Mouse (Mus musculus) bone marrow, adult 2 months (tissue): ENCODE data around the gene AA986860. TPM values are rescaled to one million over a fixed set of nuclear protein-coding genes. Genes with fewer than 3 reads are reported as not detected.
A peak's percentile ranks its signal among the peaks of the same experiment; 100 is the strongest.

ENCODE experiments used
- H3K27ac ChIP-seq: fragments of 200-500 bp; 2 replicates; pipeline ENCODE4 v1.5.1; 2012; ENCODE audit warnings: low read depth, mild to moderate bottlenecking, control low read depth, inconsistent platforms, low read length; ENCODE audit not compliant: control insufficient read depth, poor library complexity, insufficient read depth
- H3K4me1 ChIP-seq: fragments of 200-500 bp; 2 replicates; pipeline ENCODE4 v1.6.1; 2011; ENCODE audit warnings: low read length; ENCODE audit not compliant: control insufficient read depth, insufficient read depth
- H3K4me3 ChIP-seq: fragments of 200-500 bp; replicated peaks from 2 replicates; pipeline ENCODE3; 2011; ENCODE audit warnings: mild to moderate bottlenecking, low read depth, low read length, control low read depth; ENCODE audit not compliant: control insufficient read depth
- CTCF ChIP-seq: fragments of 200-500 bp; IDR thresholded peaks from 2 replicates; pipeline ENCODE4 v1.5.1; 2011; ENCODE audit warnings: low read length, control low read depth; ENCODE audit not compliant: control insufficient read depth, insufficient read depth
- POLR2A ChIP-seq: fragments of 200-500 bp; IDR thresholded peaks from 2 replicates; pipeline ENCODE4 v1.6.1; 2011; ENCODE audit warnings: low read depth, mild to moderate bottlenecking, control low read depth, low read length, borderline replicate concordance; ENCODE audit not compliant: control insufficient read depth
- WGBS: fragments of 180-500 bp; shearing (Covaris S2); methylation state at CpG from one replicate; pipeline ENCODE4 v1.1.7; 2018; 5-methylcytosine and 5-hydroxymethylcytosine counted together
- polyA plus RNA-seq: library from polyadenylated mRNA; stranded (reverse); fragments of >200 nt; gene quantifications from 2 replicates; pipeline ENCODE4 v1.2.4, GENCODE M21; 2011; ENCODE audit warnings: low replicate concordance; ENCODE audit not compliant: missing spikeins, insufficient read depth, insufficient read length

AA986860 gene
- polyA plus RNA-seq, 1 experiment: 1.9 TPM

DNA sequence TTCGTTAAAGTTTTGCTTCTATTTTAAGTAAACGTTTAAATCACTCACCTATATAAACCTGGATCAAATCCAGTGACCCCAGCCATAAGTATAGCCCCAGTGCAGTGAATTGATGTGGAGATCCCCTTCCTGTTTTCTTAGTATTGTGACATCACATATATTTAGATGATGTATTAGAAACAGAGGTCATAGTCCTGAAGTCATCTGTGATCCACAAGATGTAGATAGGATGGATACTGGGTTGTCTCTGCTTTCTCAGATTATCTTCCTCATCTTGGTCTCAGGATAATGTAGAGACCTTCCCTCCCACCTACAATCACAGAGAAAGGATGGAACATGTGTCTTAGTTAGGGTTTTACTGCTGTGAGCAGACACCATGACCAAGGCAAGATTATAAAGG, 2.6 kb upstream of the AA986860 start, which contains the start of gene Pfkfb2:
Pfkfb2 (minus strand) TSS at position 101 of the 400 bp plus-strand sequence.
- Histone ChIP-seq H3K4me3 (no peak within 1 kb of the TSS), H3K4me1 (no peaks in the 10 kb centered on the region; the same call in 1 of the 2 replicates), H3K27ac (no peak within 1 kb of the TSS)
- TF ChIP-seq CTCF (no peak), POLR2A (no peak)
- 69% methylated on average over 2 of the region's 2 CpGs for WGBS

DNA sequence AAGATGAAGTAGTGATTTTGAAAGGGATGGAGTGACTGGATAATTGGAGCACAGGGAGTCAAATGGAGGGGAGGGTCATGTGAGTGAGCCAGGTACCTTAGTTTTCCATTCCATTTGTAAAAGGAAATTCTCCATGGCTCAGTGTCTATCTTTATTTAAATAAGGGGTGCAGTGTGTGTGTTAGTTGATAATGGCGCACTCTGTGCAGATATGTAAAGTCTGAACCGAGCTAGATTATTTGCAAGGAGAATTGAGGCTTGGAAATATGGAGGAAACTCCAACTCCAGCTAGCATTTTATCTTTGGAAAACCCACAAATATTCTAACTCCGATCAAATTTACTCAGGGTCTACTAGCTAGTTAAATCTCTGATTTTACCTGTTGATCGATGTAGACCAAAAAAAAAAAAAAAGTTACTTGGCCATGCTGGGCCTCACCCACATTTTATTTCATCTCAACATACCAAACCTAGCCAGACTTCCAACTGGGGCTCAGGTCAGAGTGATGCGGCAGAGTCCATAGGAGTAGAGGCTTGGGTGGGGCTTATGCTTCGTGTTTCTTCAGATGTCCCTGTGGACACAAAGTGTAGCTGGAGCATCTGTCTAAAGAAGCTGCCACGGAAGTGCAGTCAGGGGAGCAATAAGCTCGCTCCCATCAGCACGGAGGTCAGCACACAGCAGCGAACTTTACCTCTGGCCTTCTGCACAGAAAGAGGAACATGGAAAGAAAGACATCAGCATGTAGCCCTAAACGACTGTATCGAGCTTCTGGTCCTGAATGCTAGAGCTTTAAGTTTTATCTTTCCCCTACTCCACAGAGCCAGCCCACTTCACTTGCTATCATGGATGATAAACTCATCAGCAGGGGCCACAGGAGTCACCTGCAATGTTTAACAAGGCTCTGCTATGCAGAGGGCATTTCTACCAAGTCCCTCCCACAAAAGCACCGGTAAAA, 1.2 kb downstream of the AA986860 start:
- H3K4me1 ChIP-seq: no peaks in the 10 kb centered on the region; the same call in 1 of the 2 replicates
- H3K4me3 ChIP-seq: peak overlapping the region; percentile 17
- H3K27ac ChIP-seq: no peak overlapping the region
- TF ChIP-seq POLR2A (no peak), CTCF (no peak)
- 50% methylated on average over 13 of the region's 13 CpGs for WGBS

DNA sequence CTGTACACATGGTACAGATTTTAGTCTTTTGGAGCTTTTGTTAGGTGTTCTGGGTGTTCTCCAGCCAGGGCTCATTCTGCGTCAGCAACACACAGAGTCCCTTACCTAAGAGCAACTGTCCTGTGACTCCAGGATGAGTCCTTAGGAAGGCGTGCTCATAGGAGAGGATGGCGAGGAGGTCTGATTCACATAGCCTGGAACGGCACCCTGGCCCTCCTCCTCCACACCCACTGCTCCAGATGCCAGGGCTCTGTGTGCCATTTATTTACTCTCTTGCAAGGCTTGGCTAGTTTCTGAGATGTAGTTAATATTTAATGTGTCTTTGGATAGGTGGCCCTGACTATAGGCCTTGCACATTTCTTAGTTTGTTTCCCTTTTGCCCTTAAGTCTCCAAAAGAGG, 1.9 kb downstream of the AA986860 start:
- Histone ChIP-seq H3K4me1 (no peaks in the 10 kb centered on the region; the same call in 1 of the 2 replicates), H3K27ac (no peak overlapping the region; the same call in 1 of the 2 replicates), H3K4me3 (no peak overlapping the region)
- TF ChIP-seq CTCF: no peak
- no peak for TF ChIP-seq POLR2A
- 84% methylated on average over 4 of the region's 4 CpGs for WGBS

DNA sequence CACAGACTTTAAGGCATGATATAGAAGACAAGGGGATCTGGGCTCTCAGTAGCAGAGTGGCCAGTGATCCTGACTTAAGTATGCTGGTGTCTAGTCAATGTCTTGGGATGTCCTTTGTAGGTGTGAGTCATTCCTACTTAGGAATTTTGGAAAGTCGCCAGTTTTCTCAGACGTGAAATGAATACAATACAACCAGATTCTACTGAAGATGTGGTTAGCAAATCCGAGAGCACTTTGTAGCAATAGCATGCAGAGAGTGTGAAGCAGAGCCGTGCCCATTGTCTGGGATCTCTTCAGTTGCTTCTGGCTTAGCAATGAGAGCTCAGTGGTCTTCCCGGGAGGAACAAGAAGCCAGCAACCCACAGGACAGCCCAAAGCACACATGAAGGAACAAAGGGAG, 2.7 kb downstream of the AA986860 start:
- no peaks in the 10 kb centered on the region; the same call in 1 of the 2 replicates for H3K4me1 ChIP-seq

DNA sequence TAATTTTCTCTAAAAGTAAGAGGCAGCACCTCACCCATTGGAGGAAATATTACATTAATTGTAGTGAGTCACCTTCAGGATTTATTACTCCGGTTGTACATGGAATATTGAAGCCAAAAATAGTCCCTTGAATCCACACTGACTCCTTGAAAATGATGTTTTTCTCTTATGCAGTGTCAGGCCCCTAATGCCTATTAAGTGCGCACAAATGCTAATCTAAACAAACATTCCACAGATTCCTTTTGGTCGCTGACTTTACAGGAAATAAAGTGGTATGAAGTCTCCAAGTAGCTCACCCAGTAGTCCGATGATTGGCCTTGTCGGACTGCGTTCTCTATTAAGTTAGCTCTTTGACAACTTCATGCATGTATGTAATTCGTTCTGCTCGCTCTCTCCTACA, 3.1 kb downstream of the AA986860 start:
- no peak for TF ChIP-seq POLR2A
- no peak for TF ChIP-seq CTCF
- Histone ChIP-seq H3K4me1 (no peaks in the 10 kb centered on the region; the same call in 1 of the 2 replicates), H3K27ac (no peak overlapping the region), H3K4me3 (no peak overlapping the region)
- WGBS: 91% methylated on average over 8 of the region's 8 CpGs

More for the DNA sequence above, 2.7 kb downstream of the AA986860 start:
- TF ChIP-seq POLR2A (no peak), CTCF (no peak)
- 83% methylated on average over 5 of the region's 5 CpGs for WGBS
- no peak overlapping the region for H3K27ac ChIP-seq
- no peak overlapping the region for H3K4me3 ChIP-seq

DNA sequence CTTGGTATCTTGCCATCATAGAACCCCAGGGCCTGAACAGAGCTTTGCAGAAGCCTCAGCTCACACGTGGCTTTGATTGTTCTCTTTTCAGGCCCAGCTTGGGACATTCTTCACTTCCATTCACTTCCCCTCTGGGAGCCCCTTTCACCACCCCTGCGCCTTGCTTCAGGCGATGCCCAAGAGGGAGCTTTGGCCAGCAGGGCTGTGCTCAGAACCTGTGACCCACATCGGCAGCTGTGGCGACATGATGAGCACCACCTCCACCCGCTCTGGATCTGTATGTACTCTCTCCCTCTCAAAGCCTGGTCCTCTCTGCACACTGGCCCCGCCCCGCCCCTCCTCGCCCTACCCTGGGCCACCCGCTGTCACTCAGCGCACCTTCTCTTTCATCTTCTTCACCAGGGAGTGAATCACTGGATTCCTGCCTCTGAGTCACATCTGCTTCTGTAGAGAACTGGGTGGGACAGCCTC, 5.7 kb downstream of the AA986860 start:
- TF ChIP-seq CTCF (no peak), POLR2A (no peak)
- WGBS: 80% methylated on average over 11 of the region's 11 CpGs
- Histone ChIP-seq H3K27ac (no peak overlapping the region), H3K4me3 (no peak overlapping the region), H3K4me1 (no peaks in the 10 kb centered on the region; the same call in 1 of the 2 replicates)

DNA sequence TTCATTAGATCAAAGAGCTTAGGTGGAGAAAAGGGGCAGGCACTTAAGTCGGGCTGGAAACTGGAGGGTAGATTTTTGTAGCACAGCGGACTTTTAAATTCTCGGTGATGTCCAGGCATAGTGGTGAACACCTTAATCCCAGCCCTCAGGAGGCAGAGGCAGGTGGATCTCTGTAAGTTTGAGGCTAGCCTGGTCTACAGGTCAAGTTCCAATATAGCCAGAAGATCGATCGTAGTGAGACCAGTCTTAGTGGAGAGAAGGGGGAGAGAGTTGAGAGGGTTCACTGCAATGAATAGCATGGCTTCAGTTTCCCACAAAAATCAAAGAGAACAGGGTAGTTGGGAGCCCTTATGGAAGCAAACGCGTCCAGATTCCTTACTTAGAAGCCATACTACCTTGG, 6.1 kb downstream of the AA986860 start:
- TF ChIP-seq CTCF: no peak
- TF ChIP-seq POLR2A: no peak
- H3K4me1 ChIP-seq: no peaks in the 10 kb centered on the region; the same call in 1 of the 2 replicates
- H3K27ac ChIP-seq: no peak overlapping the region
- WGBS: 95% methylated on average over 7 of the region's 7 CpGs
- H3K4me3 ChIP-seq: no peak overlapping the region

DNA sequence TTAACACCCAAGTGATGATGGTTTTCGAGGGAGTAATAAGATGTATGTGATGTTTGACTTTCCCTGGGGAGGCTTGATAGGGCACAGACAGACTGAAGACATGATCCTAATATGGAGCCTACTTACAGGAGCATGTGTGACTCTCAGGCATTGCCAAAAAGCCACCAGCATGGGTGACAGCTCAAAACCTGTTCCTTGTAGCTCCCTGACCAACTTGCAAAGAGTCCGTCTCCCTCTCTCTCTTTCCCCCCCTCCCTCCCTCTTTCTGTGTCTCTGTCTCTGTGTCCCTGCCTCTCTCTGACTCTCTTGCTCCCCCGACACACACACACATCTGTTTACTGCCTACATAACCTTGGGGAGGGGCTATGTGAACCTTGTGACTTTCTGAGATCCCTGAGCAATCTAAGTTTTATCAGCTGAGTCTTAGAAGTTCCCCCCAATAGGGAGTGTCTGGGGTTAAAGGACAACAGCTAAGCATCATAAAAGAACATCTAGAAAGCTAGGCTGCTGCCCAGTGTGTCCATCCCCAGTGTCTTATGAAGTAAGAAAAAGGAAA, 6.9 kb downstream of the AA986860 start:
- TF ChIP-seq POLR2A (no peak), CTCF (no peak)
- Histone ChIP-seq H3K4me1 (peaks cover under 1% of the 10 kb centered on the region; the same call in 1 of the 2 replicates), H3K4me3 (no peak overlapping the region), H3K27ac (no peak overlapping the region)
- 82% methylated on average over 3 of the region's 3 CpGs for WGBS
